Mouse (Mus musculus): ENCODE data around the gene Cntnap4. TPM values are rescaled to one million over a fixed set of nuclear protein-coding genes. Genes with fewer than 3 reads are reported as not detected.

Gene Cntnap4
- polyA plus RNA-seq (2012; rRNA removed): 19.0 and 22.7 TPM in 2 replicates

GRCm38 (mm10) chr8:112569471-112570141, at the start of gene Cntnap4:
TSS of gene Cntnap4 (plus strand) at chr8:112570043.
- peak; percentile 29 to 61 for DNase-seq (ENCODE audit: extremely low spot score in 1 of 2, low spot score in 1 of 2)

- DNase-seq (ENCODE audit: extremely low spot score in 1 of 2, low spot score in 1 of 2): no peak
Observed at GRCm38 (mm10) chr8:112557376-112557775, 12.5 kb upstream of the Cntnap4 start.

- DNase-seq (ENCODE audit: extremely low spot score in 1 of 2, low spot score in 1 of 2): no peak
Observed at GRCm38 (mm10) chr8:112570541-112570940, 698 bp downstream of the Cntnap4 start.

- DNase-seq (ENCODE audit: extremely low spot score in 1 of 2, low spot score in 1 of 2): peak; percentile 34 to 78
Observed at GRCm38 (mm10) chr8:112571337-112571904, 1.6 kb downstream of the Cntnap4 start.

GRCm38 (mm10) chr8:112581473-112581872, 11.6 kb downstream of the Cntnap4 start:
- no peak for DNase-seq (ENCODE audit: extremely low spot score in 1 of 2, low spot score in 1 of 2)

GRCm38 (mm10) chr8:112583440-112583839, 13.6 kb downstream of the Cntnap4 start:
- DNase-seq (ENCODE audit: extremely low spot score in 1 of 2, low spot score in 1 of 2): no peak

GRCm38 (mm10) chr8:112588357-112589051, 18.7 kb downstream of the Cntnap4 start:
- no peak for DNase-seq (ENCODE audit: extremely low spot score in 1 of 2, low spot score in 1 of 2)

GRCm38 (mm10) chr8:112589052-112589389, 19.2 kb downstream of the Cntnap4 start:
- DNase-seq (ENCODE audit: extremely low spot score in 1 of 2, low spot score in 1 of 2): peak in 1 of 2 experiments; percentile 7

- DNase-seq (ENCODE audit: extremely low spot score in 1 of 2, low spot score in 1 of 2): no peak
Observed at GRCm38 (mm10) chr8:112596023-112596776, 26.4 kb downstream of the Cntnap4 start.

- DNase-seq (ENCODE audit: extremely low spot score in 1 of 2, low spot score in 1 of 2): no peak
Observed at GRCm38 (mm10) chr8:112599975-112600374, 30.1 kb downstream of the Cntnap4 start.

- no peak for DNase-seq (ENCODE audit: extremely low spot score in 1 of 2, low spot score in 1 of 2)
Observed at GRCm38 (mm10) chr8:112601150-112601549, 31.3 kb downstream of the Cntnap4 start.

- no peak for DNase-seq (ENCODE audit: extremely low spot score in 1 of 2, low spot score in 1 of 2)
Observed at GRCm38 (mm10) chr8:112610121-112610520, 40.3 kb downstream of the Cntnap4 start.

GRCm38 (mm10) chr8:112628791-112629190, 58.9 kb downstream of the Cntnap4 start:
- DNase-seq (ENCODE audit: extremely low spot score in 1 of 2, low spot score in 1 of 2): peak; percentile 24 to 50

- DNase-seq (ENCODE audit: extremely low spot score in 1 of 2, low spot score in 1 of 2): no peak
Observed at GRCm38 (mm10) chr8:112652657-112653056, 82.8 kb downstream of the Cntnap4 start.

GRCm38 (mm10) chr8:112653276-112653675, 83.4 kb downstream of the Cntnap4 start:
- no peak for DNase-seq (ENCODE audit: extremely low spot score in 1 of 2, low spot score in 1 of 2)

GRCm38 (mm10) chr8:112653994-112654393, 84.2 kb downstream of the Cntnap4 start:
- DNase-seq (ENCODE audit: extremely low spot score in 1 of 2, low spot score in 1 of 2): no peak

GRCm38 (mm10) chr8:112664067-112664466, 94.2 kb downstream of the Cntnap4 start:
- no peak for DNase-seq (ENCODE audit: extremely low spot score in 1 of 2, low spot score in 1 of 2)

- DNase-seq (ENCODE audit: extremely low spot score in 1 of 2, low spot score in 1 of 2): no peak
Observed at GRCm38 (mm10) chr8:112674671-112675070, 104.8 kb downstream of the Cntnap4 start.

GRCm38 (mm10) chr8:112681757-112682156, 111.9 kb downstream of the Cntnap4 start:
- peak in 1 of 2 experiments; percentile 10 for DNase-seq (ENCODE audit: extremely low spot score in 1 of 2, low spot score in 1 of 2)

GRCm38 (mm10) chr8:112695708-112696107, 125.9 kb downstream of the Cntnap4 start:
- no peak for DNase-seq (ENCODE audit: extremely low spot score in 1 of 2, low spot score in 1 of 2)

GRCm38 (mm10) chr8:112698141-112698540, 128.3 kb downstream of the Cntnap4 start:
- DNase-seq (ENCODE audit: extremely low spot score in 1 of 2, low spot score in 1 of 2): no peak

Measured in frontal cortex, adult 2 months (tissue).